Mouse (Mus musculus) heart, adult 2 months (tissue): ENCODE measurements at regions not wholly inside any gene's neighbourhood (a gene's known extent, or its start where the extent isn't known, plus 50 kb on each side); places are given as distances from the start of the nearest gene placed in this dataset.

Experiments used
- CTCF ChIP-seq: fragments of 200-600 bp; IDR thresholded peaks from 2 replicates; pipeline ENCODE4 v1.8.1; 2022; ENCODE audit warnings: antibody characterized with exemption, mild to moderate bottlenecking, moderate library complexity
- EP300 ChIP-seq: fragments of 200-500 bp; IDR thresholded peaks from 2 replicates; pipeline ENCODE4 v1.6.1; 2011; ENCODE audit warnings: low read depth, low read length, control low read depth; ENCODE audit not compliant: insufficient read depth

GRCm38 (mm10) chr19:37492572-37492971, 57.6 kb upstream of the Exoc6 start:
- TF ChIP-seq CTCF = no peak
- TF ChIP-seq EP300 = no peak
